Mouse (Mus musculus): ENCODE measurements around the gene Ccr5. TPM values are rescaled to one million over a fixed set of nuclear protein-coding genes. Genes with fewer than 3 reads are reported as not detected.

Gene Ccr5
- polyA plus RNA-seq, 1 experiment: 6.0 TPM

DNA sequence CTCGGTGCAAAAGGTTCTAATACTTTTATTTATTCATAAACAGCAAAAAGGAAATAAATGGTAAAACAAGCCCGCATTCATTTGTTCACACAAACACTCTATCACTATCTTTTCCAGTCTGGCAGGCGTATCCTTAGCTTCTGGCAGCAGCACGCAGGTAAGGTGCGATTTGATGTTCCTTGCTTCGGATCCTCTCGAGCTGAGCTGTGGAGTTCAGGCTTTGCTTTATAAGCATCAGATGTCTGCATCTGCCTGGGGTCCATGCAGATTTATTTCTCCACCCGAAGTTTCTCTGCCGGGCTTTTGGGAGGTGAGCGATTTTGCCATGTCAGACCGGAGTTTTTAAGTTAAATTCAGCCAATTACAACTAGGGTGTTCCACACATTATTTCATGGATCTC is 16.3 kb downstream of the Ccr5 start:
- no peak for DNase-seq (ENCODE audit: extremely low spot score in 1 of 2, low spot score in 1 of 2)

DNA sequence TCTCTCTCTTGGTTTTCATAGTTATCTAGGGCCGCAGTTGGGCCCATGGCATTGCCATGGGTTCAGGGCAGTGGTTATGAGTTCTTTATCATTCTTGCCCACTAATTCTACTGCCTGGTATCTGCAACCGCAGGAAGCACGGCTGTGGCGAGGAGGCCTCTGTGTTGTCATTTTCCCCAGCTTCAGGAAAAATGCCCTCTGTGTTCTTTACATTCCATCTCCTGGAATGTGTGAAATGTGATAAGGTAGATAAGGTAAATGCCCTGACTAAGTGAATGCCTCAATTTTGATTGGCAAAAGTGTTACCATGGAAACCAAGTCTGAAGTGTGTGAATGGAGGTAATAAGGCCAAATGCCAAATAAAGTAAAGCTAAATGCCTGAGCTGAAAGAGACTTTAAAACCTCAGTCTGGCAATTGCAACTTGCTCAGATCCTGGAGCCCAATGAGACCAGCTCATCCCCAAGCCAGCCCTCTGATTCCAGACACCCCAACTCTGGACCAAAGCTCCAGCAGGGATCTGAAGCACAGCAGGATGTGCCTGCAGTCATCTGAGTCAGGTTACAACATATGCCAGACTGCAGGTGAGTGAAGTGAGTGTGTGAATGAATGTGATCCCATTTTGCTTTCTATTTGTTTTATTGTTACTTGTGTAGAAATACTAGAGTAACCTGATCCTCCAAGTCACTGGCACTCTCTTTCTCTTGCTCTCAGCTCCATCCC is 16.9 kb downstream of the Ccr5 start:
- DNase-seq (ENCODE audit: extremely low spot score in 1 of 2, low spot score in 1 of 2): no peak

DNA sequence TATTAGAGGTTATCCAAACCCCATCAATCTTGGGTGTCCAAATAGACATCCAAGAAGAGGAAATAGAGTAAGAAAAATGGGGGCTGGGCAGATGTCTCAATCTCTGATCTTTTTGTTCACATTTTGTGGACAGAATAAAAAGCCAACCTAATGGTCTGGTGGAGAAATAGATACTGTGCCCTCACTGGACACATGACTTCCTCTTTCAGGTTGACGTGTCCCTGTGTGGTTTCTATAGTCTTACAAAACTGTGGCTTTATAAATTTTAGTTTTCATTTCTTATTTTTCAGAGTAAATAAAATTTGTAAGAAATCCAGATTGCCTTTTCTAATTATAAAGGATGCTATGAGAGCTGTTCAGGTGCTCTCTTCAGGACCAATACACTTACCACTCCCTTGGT is 22.3 kb downstream of the Ccr5 start:
- no peak for DNase-seq (ENCODE audit: extremely low spot score in 1 of 2, low spot score in 1 of 2)

DNA sequence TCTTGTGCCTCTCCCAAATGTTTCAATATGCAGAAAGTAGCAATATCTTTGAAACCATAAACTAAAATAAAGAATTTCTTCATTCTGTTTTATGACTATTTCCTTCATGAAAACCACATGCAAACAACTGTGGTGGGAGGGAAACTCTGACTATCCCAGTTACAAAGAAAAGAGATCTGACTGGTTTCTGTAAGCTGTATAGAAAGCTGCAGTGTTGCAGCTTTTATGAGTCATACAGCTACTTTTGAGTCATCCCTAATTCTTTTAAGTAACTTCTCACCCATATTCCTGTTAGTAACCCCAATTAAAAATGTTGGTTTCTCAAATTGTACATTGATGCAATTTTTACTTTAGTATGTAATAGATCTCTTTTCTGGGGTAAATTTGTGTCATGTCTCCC is 25.0 kb downstream of the Ccr5 start:
- DNase-seq (ENCODE audit: extremely low spot score in 1 of 2, low spot score in 1 of 2): no peak

Other genes with a start within 250 kb of the Ccr5 start
- 0.13 and 0.30 TPM in 2 replicates for gene Ccr1, start 152.9 kb upstream of the Ccr5 start, polyA plus RNA-seq (2012; rRNA removed)
- gene Ccr1l1, start 143.1 kb upstream of the Ccr5 start, polyA plus RNA-seq (2012; rRNA removed): 0.23 TPM in 1 of 2 replicates, not detected in the other
- gene Ccr3, start 99.6 kb upstream of the Ccr5 start, polyA plus RNA-seq (2012; rRNA removed): 0.04 TPM in 2 replicates
- gene Ccr2, start 19.6 kb upstream of the Ccr5 start, polyA plus RNA-seq (2012; rRNA removed): 0.30 and 0.32 TPM in 2 replicates
- 17.3 and 19.5 TPM in 2 replicates for gene 2010315B03Rik, start 191.2 kb downstream of the Ccr5 start, polyA plus RNA-seq (2012; rRNA removed)

Measured in frontal cortex, adult 2 months (tissue).